Mouse (Mus musculus) frontal cortex, postnatal 14 days (tissue): ENCODE results near the gene Armc6.

Experiments
- DNase-seq, 2 experiments: peaks; one replicate each; pipeline ENCODE4 v3.0.0; 2022; ENCODE audit warnings: low spot score in 2 of 2

Gene Armc6

GRCm38 (mm10) chr8:70194191-70194590, 40.1 kb downstream of the Armc6 start:
- no peak for DNase-seq

- DNase-seq, result no peak
Observed at GRCm38 (mm10) chr8:70193238-70193637, 41.0 kb downstream of the Armc6 start.

- no peak for DNase-seq
Observed at GRCm38 (mm10) chr8:70188707-70189106, 45.6 kb downstream of the Armc6 start.

- no peak for DNase-seq
Observed at GRCm38 (mm10) chr8:70183194-70183593, 51.1 kb downstream of the Armc6 start.

GRCm38 (mm10) chr8:70181903-70182252, 52.4 kb downstream of the Armc6 start:
- DNase-seq, result no peak

- DNase-seq, result no peak
Observed at GRCm38 (mm10) chr8:70181212-70181902, 52.9 kb downstream of the Armc6 start.

GRCm38 (mm10) chr8:70179082-70179481, 55.2 kb downstream of the Armc6 start:
- no peak for DNase-seq

- no peak for DNase-seq
Observed at GRCm38 (mm10) chr8:70178231-70178630, 56.0 kb downstream of the Armc6 start.

- no peak for DNase-seq
Observed at GRCm38 (mm10) chr8:70174079-70174478, 60.2 kb downstream of the Armc6 start.

- no peak for DNase-seq
Observed at GRCm38 (mm10) chr8:70173320-70173719, 60.9 kb downstream of the Armc6 start.

GRCm38 (mm10) chr8:70172043-70172681, 62.1 kb downstream of the Armc6 start, which contains the start of gene Tmem161a:
TSS of gene Tmem161a (plus strand) at chr8:70172356.
- DNase-seq, result peak; percentile 87 to 90

- DNase-seq, result no peak
Observed at GRCm38 (mm10) chr8:70171240-70171639, 63.0 kb downstream of the Armc6 start.

- DNase-seq, result no peak
Observed at GRCm38 (mm10) chr8:70170748-70171147, 63.5 kb downstream of the Armc6 start.
